Mouse (Mus musculus): ENCODE results near the gene Polh. TPM values are rescaled to one million over a fixed set of nuclear protein-coding genes. Genes with fewer than 3 reads are reported as not detected.

The Polh gene
- polyA plus RNA-seq, 1 experiment from 2014 or later: 14.0 TPM

MicroRNAs encoded within 50 kb of the gene (microRNA counts, 519-probe panel; counts per million panel counts)
- microRNA mmu-miR-693-3p (31.2 counts per million), microRNA mmu-miR-693-5p (31.2 counts per million)

Small RNAs within 50 kb of the gene (microRNA-seq; reads per million reads assigned to microRNA genes)
- not detected for gene Mir693 (ENCODE audit: insufficient number of aligned reads)

Other genes with a start within 250 kb of the Polh start
- 2.9 and 3.3 TPM in 2 replicates for gene Vegfa, start 170.3 kb downstream of the Polh start, polyA plus RNA-seq (2014; fragmentation: Nextera tagmentation; extraction: Ambion mirVana)
- gene Mrps18a, start 91.7 kb downstream of the Polh start, polyA plus RNA-seq (2014; fragmentation: Nextera tagmentation; extraction: Ambion mirVana): 119 and 127 TPM in 2 replicates
- gene Rsph9, start 58.4 kb downstream of the Polh start, polyA plus RNA-seq (2014; fragmentation: Nextera tagmentation; extraction: Ambion mirVana): 14.1 and 15.6 TPM in 2 replicates
- gene Mad2l1bp, start 49.1 kb downstream of the Polh start, polyA plus RNA-seq (2014; fragmentation: Nextera tagmentation; extraction: Ambion mirVana): 33.7 and 35.4 TPM in 2 replicates
- gene Gtpbp2, start 41.6 kb downstream of the Polh start, polyA plus RNA-seq (2014; fragmentation: Nextera tagmentation; extraction: Ambion mirVana): 28.7 and 32.6 TPM in 2 replicates
- gene Xpo5, start 137 bp upstream of the Polh start, polyA plus RNA-seq (2014; fragmentation: Nextera tagmentation; extraction: Ambion mirVana): 76.7 and 79.7 TPM in 2 replicates
- gene Polr1c, start 45.4 kb upstream of the Polh start, polyA plus RNA-seq (2014; fragmentation: Nextera tagmentation; extraction: Ambion mirVana): 111 and 118 TPM in 2 replicates
- gene Yipf3, start 45.4 kb upstream of the Polh start, polyA plus RNA-seq (2014; fragmentation: Nextera tagmentation; extraction: Ambion mirVana): 57.8 and 75.5 TPM in 2 replicates
- gene Lrrc73, start 50.9 kb upstream of the Polh start, polyA plus RNA-seq (2014; fragmentation: Nextera tagmentation; extraction: Ambion mirVana): 2.3 and 3.8 TPM in 2 replicates
- 62.6 and 63.4 TPM in 2 replicates for gene Tjap1, start 80.4 kb upstream of the Polh start, polyA plus RNA-seq (2014; fragmentation: Nextera tagmentation; extraction: Ambion mirVana)
- 1.2 and 1.5 TPM in 2 replicates for gene Dlk2, start 94.8 kb upstream of the Polh start, polyA plus RNA-seq (2014; fragmentation: Nextera tagmentation; extraction: Ambion mirVana)
- 7.3 and 8.3 TPM in 2 replicates for gene Abcc10, start 125.7 kb upstream of the Polh start, polyA plus RNA-seq (2014; fragmentation: Nextera tagmentation; extraction: Ambion mirVana)
- gene Zfp318, start 181.1 kb upstream of the Polh start, polyA plus RNA-seq (2014; fragmentation: Nextera tagmentation; extraction: Ambion mirVana): 16.4 and 17.0 TPM in 2 replicates
- gene Crip3, start 226.3 kb upstream of the Polh start, polyA plus RNA-seq (2014; fragmentation: Nextera tagmentation; extraction: Ambion mirVana): 0.28 and 0.52 TPM in 2 replicates
- gene Slc22a7, start 235.8 kb upstream of the Polh start, polyA plus RNA-seq (2014; fragmentation: Nextera tagmentation; extraction: Ambion mirVana): not detected in 2 replicates